Mouse (Mus musculus) G1E (cell line): ENCODE data around the gene Stat6. TPM values are rescaled to one million over a fixed set of nuclear protein-coding genes. Genes with fewer than 3 reads are reported as not detected.

Experiments
- ATAC-seq: 2 replicates; pipeline ENCODE4 v1.8.0; 2016; ENCODE audit warnings: mild to moderate bottlenecking; ENCODE audit not compliant: insufficient number of reproducible peaks, poor library complexity, low FRiP score, severe bottlenecking; ENCODE audit errors: extremely low read depth
- DNase-seq: peaks from one replicate; pipeline ENCODE4 v3.0.0; 2012; ENCODE audit warnings: low spot score
- H3K27me3 ChIP-seq: 2 replicates; pipeline ENCODE4 v1.6.1; 2012; ENCODE audit warnings: mild to moderate bottlenecking, low read length, inconsistent platforms; ENCODE audit not compliant: insufficient read depth
- H3K36me3 ChIP-seq: replicated peaks from 2 replicates; pipeline ENCODE3; 2012; ENCODE audit warnings: mild to moderate bottlenecking, inconsistent platforms
- H3K4me1 ChIP-seq: 2 replicates; pipeline ENCODE4 v1.6.1; 2012; ENCODE audit warnings: low read depth, low read length, inconsistent platforms, mixed read lengths; ENCODE audit not compliant: insufficient read depth
- H3K4me3 ChIP-seq: 2 replicates; pipeline ENCODE4 v1.5.1; 2012; ENCODE audit warnings: low read depth, mild to moderate bottlenecking, inconsistent platforms, low read length, moderate library complexity, mixed read lengths
- H3K9me3 ChIP-seq: replicated peaks from 2 replicates; pipeline ENCODE4 v1.6.1; 2012; ENCODE audit warnings: inconsistent platforms
- CTCF ChIP-seq: IDR thresholded peaks from 2 replicates; pipeline ENCODE4 v1.5.1; 2012; ENCODE audit warnings: low read depth, low read length, inconsistent platforms, mixed read lengths
- GATA1 ChIP-seq: IDR thresholded peaks from 2 replicates; pipeline ENCODE4 v1.6.1; 2012; ENCODE audit warnings: borderline replicate concordance, low read length, inconsistent platforms, mixed read lengths
- GATA2 ChIP-seq: IDR thresholded peaks from 2 replicates; pipeline ENCODE4 v1.6.1; 2012; ENCODE audit warnings: low read depth, low read length, inconsistent platforms, borderline replicate concordance
- POLR2AphosphoS5 ChIP-seq: IDR thresholded peaks from 2 replicates; pipeline ENCODE4 v1.6.1; 2012; ENCODE audit warnings: low read depth, low read length, inconsistent platforms; ENCODE audit not compliant: insufficient replicate concordance
- TAL1 ChIP-seq: conservative IDR thresholded peaks from 2 replicates; pipeline ENCODE4 v1.6.1; 2012; ENCODE audit warnings: low read depth, low read length, inconsistent platforms, mixed read lengths
- polyA plus RNA-seq: library from polyadenylated mRNA; stranded (reverse); fragments of >175 nt; gene quantifications from 2 replicates; pipeline ENCODE4 v1.2.3, GENCODE M21; 2012
- total RNA-seq, 2 experiments: library from RNA; stranded (forward) in 1 of 2; stranded (reverse) in 1 of 2; fragments of 200-1000 nt in 1 of 2; fragments of >200 nt in 1 of 2; fragmentation: Nextera tagmentation in 1 of 2; gene quantifications; 2 replicates each; pipeline ENCODE4 v1.2.3; 2014 to 2017

Gene Stat6
- total and polyA plus RNA-seq, 3 experiments: 44.0 to 90.5 (median 69.5) TPM

DNA sequence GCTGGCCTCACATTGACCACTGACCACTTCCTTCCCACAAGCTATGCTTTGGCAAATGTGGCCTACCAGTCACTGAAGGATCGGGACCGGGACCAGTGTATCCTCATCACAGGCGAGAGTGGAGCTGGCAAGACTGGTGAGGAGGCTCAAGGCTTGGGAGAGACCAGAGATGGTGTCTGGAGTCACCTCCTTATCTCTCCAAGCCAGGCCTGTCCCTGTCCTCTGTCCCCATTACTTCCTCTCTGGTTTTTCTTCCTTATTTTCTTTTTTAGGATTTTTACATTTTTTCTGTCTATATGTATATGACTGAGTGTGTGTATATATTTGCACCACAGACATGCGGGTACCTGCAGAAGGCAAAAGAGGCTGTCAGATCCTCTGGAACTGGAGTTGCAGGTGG, 63.0 kb downstream of the Stat6 start:
- no peak for DNase-seq
- Histone ChIP-seq H3K9me3 (no peaks in the 10 kb centered on the region), H3K4me1 (peaks cover 38% of the 10 kb centered on the region), H3K4me3 (no peak overlapping the region), H3K36me3 (no peaks in the 10 kb centered on the region), H3K27me3 (peaks cover 28% of the 10 kb centered on the region)
- TF ChIP-seq GATA1: no peak
- no peak for TF ChIP-seq POLR2AphosphoS5
- no peak for TF ChIP-seq CTCF
- peak; percentile 54 for TF ChIP-seq TAL1
- no peak for TF ChIP-seq GATA2
- peak; percentile 34; the same call in 1 of the 2 replicates for ATAC-seq

DNA sequence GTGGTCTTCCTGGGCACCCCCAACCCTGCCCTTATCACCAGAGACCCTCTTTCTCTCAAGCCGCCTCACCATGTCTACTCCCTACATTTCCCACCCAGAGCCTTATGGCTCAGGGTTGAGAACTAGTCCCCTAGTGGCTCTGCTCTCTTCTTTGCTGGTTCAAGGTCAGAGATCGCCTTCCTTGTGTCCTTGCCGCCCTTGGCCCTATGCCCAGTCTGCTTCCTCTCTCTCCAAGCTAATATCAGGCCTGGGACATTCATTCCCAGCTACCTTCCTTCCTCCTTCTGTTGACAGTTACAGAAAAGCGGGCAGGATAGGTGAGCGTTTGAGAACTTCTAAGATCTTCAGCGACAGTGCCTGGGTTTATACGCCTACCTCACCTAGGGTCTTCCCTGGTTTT, 64.9 kb downstream of the Stat6 start:
- H3K4me1 ChIP-seq: peaks cover 38% of the 10 kb centered on the region
- H3K9me3 ChIP-seq: no peaks in the 10 kb centered on the region
- no peaks in the 10 kb centered on the region for H3K36me3 ChIP-seq
- DNase-seq (no peak), ATAC-seq (no peak)
- no peak overlapping the region for H3K4me3 ChIP-seq
- H3K27me3 ChIP-seq: peaks cover 38% of the 10 kb centered on the region
- TF ChIP-seq GATA2 (no peak), POLR2AphosphoS5 (no peak)

DNA sequence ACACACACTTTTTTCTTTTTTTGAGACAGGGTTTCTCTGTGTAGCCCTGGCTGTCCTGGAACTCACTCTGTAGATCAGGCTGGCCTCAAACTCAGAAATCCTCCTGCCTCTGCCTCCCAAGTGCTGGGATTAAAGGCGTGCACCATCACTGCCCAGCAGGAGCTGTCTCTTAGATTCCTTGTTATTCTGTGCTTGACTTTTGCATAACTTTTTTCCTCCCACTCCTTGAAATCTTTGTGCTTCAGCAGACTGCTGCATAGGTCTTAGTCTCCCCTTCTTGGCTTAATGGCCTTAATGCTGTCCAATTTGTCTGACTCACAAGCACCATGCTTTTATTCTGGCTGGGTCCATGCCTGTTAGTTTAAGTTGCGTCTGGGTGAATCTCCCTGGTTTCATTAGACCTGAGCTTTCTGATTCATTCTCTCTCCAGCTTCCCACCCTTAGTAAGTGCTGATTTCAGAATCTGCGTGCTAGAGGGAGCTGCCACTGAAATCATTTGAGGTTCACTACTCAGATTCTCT, 66.1 kb downstream of the Stat6 start:
- peaks cover 34% of the 10 kb centered on the region for H3K4me1 ChIP-seq
- H3K4me3 ChIP-seq: no peak overlapping the region
- no peaks in the 10 kb centered on the region for H3K36me3 ChIP-seq
- no peak for TF ChIP-seq POLR2AphosphoS5
- no peak for TF ChIP-seq TAL1
- no peak for TF ChIP-seq GATA1
- TF ChIP-seq GATA2: no peak
- no peak for TF ChIP-seq CTCF
- DNase-seq (no peak), ATAC-seq (no peak)
- H3K27me3 ChIP-seq: peaks cover 44% of the 10 kb centered on the region
- H3K9me3 ChIP-seq: no peaks in the 10 kb centered on the region

GRCm38 (mm10) chr10:127710331-127710730, 67.5 kb downstream of the Stat6 start:
- H3K4me1 ChIP-seq: peaks cover 22% of the 10 kb centered on the region
- no peak for TF ChIP-seq TAL1
- TF ChIP-seq CTCF: no peak
- TF ChIP-seq POLR2AphosphoS5: no peak
- TF ChIP-seq GATA1: no peak
- TF ChIP-seq GATA2: no peak
- no peaks in the 10 kb centered on the region for H3K9me3 ChIP-seq
- no peaks in the 10 kb centered on the region for H3K36me3 ChIP-seq
- DNase-seq: no peak
- no peak overlapping the region for H3K4me3 ChIP-seq
- no peak for ATAC-seq
- peaks cover 57% of the 10 kb centered on the region for H3K27me3 ChIP-seq

Other genes with a start within 250 kb of the Stat6 start
- 1.2 TPM in 1 of 2 replicates, not detected in the other for gene Stac3, start 141.3 kb upstream of the Stat6 start, total RNA-seq (2014; fragmentation: Nextera tagmentation)
- 0.60 and 0.93 TPM in 2 replicates for gene Stac3, start 141.3 kb upstream of the Stat6 start, total RNA-seq (2017)
- gene Stac3, start 141.3 kb upstream of the Stat6 start, polyA plus RNA-seq: 0.07 and 0.17 TPM in 2 replicates
- 976 and 1,076 TPM in 2 replicates for gene Ndufa4l2, start 128.0 kb upstream of the Stat6 start, total RNA-seq (2014; fragmentation: Nextera tagmentation)
- gene Ndufa4l2, start 128.0 kb upstream of the Stat6 start, total RNA-seq (2017): 238 and 262 TPM in 2 replicates
- gene Ndufa4l2, start 128.0 kb upstream of the Stat6 start, polyA plus RNA-seq: 1,245 and 1,719 TPM in 2 replicates
- gene Shmt2, start 120.5 kb upstream of the Stat6 start, total RNA-seq (2014; fragmentation: Nextera tagmentation): 338 and 343 TPM in 2 replicates
- 238 and 271 TPM in 2 replicates for gene Shmt2, start 120.5 kb upstream of the Stat6 start, total RNA-seq (2017)
- 622 and 702 TPM in 2 replicates for gene Shmt2, start 120.5 kb upstream of the Stat6 start, polyA plus RNA-seq
- gene Nxph4, start 108.4 kb upstream of the Stat6 start, total RNA-seq (2014; fragmentation: Nextera tagmentation): not detected in 2 replicates
- gene Nxph4, start 108.4 kb upstream of the Stat6 start, total RNA-seq (2017): 0.06 and 0.11 TPM in 2 replicates
- 0.22 and 0.40 TPM in 2 replicates for gene Nxph4, start 108.4 kb upstream of the Stat6 start, polyA plus RNA-seq
- gene Lrp1, start 21.8 kb upstream of the Stat6 start, total RNA-seq (2014; fragmentation: Nextera tagmentation): 0.30 TPM in 1 of 2 replicates, not detected in the other
- gene Lrp1, start 21.8 kb upstream of the Stat6 start, total RNA-seq (2017): 0.06 and 0.27 TPM in 2 replicates
- 0.67 and 0.86 TPM in 2 replicates for gene Lrp1, start 21.8 kb upstream of the Stat6 start, polyA plus RNA-seq
- 41.9 and 57.6 TPM in 2 replicates for gene Nemp1, start 23.9 kb downstream of the Stat6 start, total RNA-seq (2014; fragmentation: Nextera tagmentation)
- 36.2 and 40.4 TPM in 2 replicates for gene Nemp1, start 23.9 kb downstream of the Stat6 start, total RNA-seq (2017)
- gene Nemp1, start 23.9 kb downstream of the Stat6 start, polyA plus RNA-seq: 5.5 and 5.6 TPM in 2 replicates
- 28.6 and 31.6 TPM in 2 replicates for gene Nab2, start 25.6 kb downstream of the Stat6 start, total RNA-seq (2014; fragmentation: Nextera tagmentation)
- gene Nab2, start 25.6 kb downstream of the Stat6 start, total RNA-seq (2017): 41.0 and 41.8 TPM in 2 replicates
- 92.3 and 106 TPM in 2 replicates for gene Nab2, start 25.6 kb downstream of the Stat6 start, polyA plus RNA-seq
- gene Myo1a, start 62.2 kb downstream of the Stat6 start, total RNA-seq (2014; fragmentation: Nextera tagmentation): 0.23 and 3.1 TPM in 2 replicates
- 0.16 and 0.23 TPM in 2 replicates for gene Myo1a, start 62.2 kb downstream of the Stat6 start, total RNA-seq (2017)
- gene Myo1a, start 62.2 kb downstream of the Stat6 start, polyA plus RNA-seq: 0.09 TPM in 1 of 2 replicates, not detected in the other
- gene Tac2, start 81.5 kb downstream of the Stat6 start, total RNA-seq (2014; fragmentation: Nextera tagmentation): not detected in 2 replicates
- gene Tac2, start 81.5 kb downstream of the Stat6 start, total RNA-seq (2017): not detected in 2 replicates
- gene Tac2, start 81.5 kb downstream of the Stat6 start, polyA plus RNA-seq: not detected in 2 replicates
- 16.1 and 17.2 TPM in 2 replicates for gene Zbtb39, start 96.6 kb downstream of the Stat6 start, total RNA-seq (2014; fragmentation: Nextera tagmentation)
- gene Zbtb39, start 96.6 kb downstream of the Stat6 start, total RNA-seq (2017): 3.9 and 4.0 TPM in 2 replicates
- gene Zbtb39, start 96.6 kb downstream of the Stat6 start, polyA plus RNA-seq: 3.0 and 3.6 TPM in 2 replicates
- gene Gpr182, start 108.7 kb downstream of the Stat6 start, total RNA-seq (2014; fragmentation: Nextera tagmentation): not detected in 2 replicates
- 0.17 TPM in 1 of 2 replicates, not detected in the other for gene Gpr182, start 108.7 kb downstream of the Stat6 start, total RNA-seq (2017)
- not detected in 2 replicates for gene Gpr182, start 108.7 kb downstream of the Stat6 start, polyA plus RNA-seq
- 0.30 TPM in 1 of 2 replicates, not detected in the other for gene Rdh1, start 116.7 kb downstream of the Stat6 start, total RNA-seq (2014; fragmentation: Nextera tagmentation)
- gene Rdh1, start 116.7 kb downstream of the Stat6 start, total RNA-seq (2017): 0.05 and 0.06 TPM in 2 replicates
- gene Rdh1, start 116.7 kb downstream of the Stat6 start, polyA plus RNA-seq: not detected in 2 replicates
- not detected in 2 replicates for gene Rdh16f1, start 116.8 kb downstream of the Stat6 start, total RNA-seq (2014; fragmentation: Nextera tagmentation)
- gene Rdh16f1, start 116.8 kb downstream of the Stat6 start, total RNA-seq (2017): not detected in 2 replicates
- gene Rdh16f1, start 116.8 kb downstream of the Stat6 start, polyA plus RNA-seq: not detected in 2 replicates
- gene Rdh9, start 133.4 kb downstream of the Stat6 start, total RNA-seq (2014; fragmentation: Nextera tagmentation): not detected in 2 replicates
- gene Rdh9, start 133.4 kb downstream of the Stat6 start, total RNA-seq (2017): 0.16 and 0.29 TPM in 2 replicates
- not detected in 2 replicates for gene Rdh9, start 133.4 kb downstream of the Stat6 start, polyA plus RNA-seq
- gene Rdh16, start 158.2 kb downstream of the Stat6 start, total RNA-seq (2014; fragmentation: Nextera tagmentation): not detected in 2 replicates
- gene Rdh16, start 158.2 kb downstream of the Stat6 start, total RNA-seq (2017): 0.06 and 0.16 TPM in 2 replicates
- gene Rdh16, start 158.2 kb downstream of the Stat6 start, polyA plus RNA-seq: not detected in 2 replicates
- not detected in 2 replicates for gene Rdh19, start 206.9 kb downstream of the Stat6 start, total RNA-seq (2014; fragmentation: Nextera tagmentation)
- 0.11 TPM in 1 of 2 replicates, not detected in the other for gene Rdh19, start 206.9 kb downstream of the Stat6 start, total RNA-seq (2017)
- not detected in 2 replicates for gene Rdh19, start 206.9 kb downstream of the Stat6 start, polyA plus RNA-seq
- 0.97 TPM in 1 of 2 replicates, not detected in the other for gene Rdh16f2, start 223.5 kb downstream of the Stat6 start, total RNA-seq (2014; fragmentation: Nextera tagmentation)
- 0.23 and 0.87 TPM in 2 replicates for gene Rdh16f2, start 223.5 kb downstream of the Stat6 start, total RNA-seq (2017)
- gene Rdh16f2, start 223.5 kb downstream of the Stat6 start, polyA plus RNA-seq: 0.07 TPM in 1 of 2 replicates, not detected in the other
- gene Rdh7, start 245.8 kb downstream of the Stat6 start, total RNA-seq (2014; fragmentation: Nextera tagmentation): not detected in 2 replicates
- gene Rdh7, start 245.8 kb downstream of the Stat6 start, total RNA-seq (2017): not detected in 2 replicates
- not detected in 2 replicates for gene Rdh7, start 245.8 kb downstream of the Stat6 start, polyA plus RNA-seq